Mouse (Mus musculus) heart, adult 2 months (tissue): ENCODE results near the gene Atp2b2.

Experiments
- CTCF ChIP-seq: fragments of 200-600 bp; IDR thresholded peaks from 2 replicates; pipeline ENCODE4 v1.8.1; 2022; ENCODE audit warnings: antibody characterized with exemption, mild to moderate bottlenecking, moderate library complexity
- EP300 ChIP-seq: fragments of 200-500 bp; IDR thresholded peaks from 2 replicates; pipeline ENCODE4 v1.6.1; 2011; ENCODE audit warnings: low read depth, low read length, control low read depth; ENCODE audit not compliant: insufficient read depth
- POLR2A ChIP-seq: fragments of 200-500 bp; IDR thresholded peaks from 2 replicates; pipeline ENCODE4 v1.6.1; 2011; ENCODE audit warnings: mild to moderate bottlenecking, low read depth, low read length, control low read depth; ENCODE audit not compliant: insufficient read depth

GRCm38 (mm10) chr6:113787459-113787968 is 254.9 kb downstream of the Atp2b2 start:
- TF ChIP-seq POLR2A (no peak), CTCF (no peak), EP300 (no peak)
